Mouse (Mus musculus): ENCODE measurements around the gene Gm29609. TPM values are rescaled to one million over a fixed set of nuclear protein-coding genes. Genes with fewer than 3 reads are reported as not detected.

Gene Gm29609
- polyA plus RNA-seq, 1 experiment from 2014 or later: 1.4 TPM

DNA sequence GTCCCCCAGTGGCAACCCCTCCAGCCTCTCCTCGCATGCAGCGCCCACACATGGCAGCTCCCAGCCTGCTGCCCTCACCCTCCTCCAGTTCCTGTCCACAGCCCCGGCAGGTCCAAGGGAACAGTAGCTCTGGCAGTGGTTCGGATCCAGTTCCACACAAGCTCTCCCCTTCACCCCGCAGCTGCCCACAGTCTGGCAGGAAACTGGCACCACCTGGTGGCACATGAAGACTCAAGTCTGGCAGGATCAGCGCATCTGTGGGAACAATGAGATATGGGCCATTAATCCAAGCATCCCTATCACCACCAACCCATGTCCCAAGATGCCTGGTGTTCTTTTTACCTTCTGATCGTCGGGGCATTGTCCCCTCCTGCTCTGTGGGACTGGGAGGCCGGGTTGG lies 20.2 kb upstream of the Gm29609 start:
- no peak overlapping the region for H3K27ac ChIP-seq (ENCODE audit: low read depth, low read length)
- no peak overlapping the region for H3K4me2 ChIP-seq (replicated peaks; ENCODE audit: low read depth, low read length)
- peak overlapping the region; percentile 81; the same call in 1 of the 2 replicates for H3K4me3 ChIP-seq (ENCODE audit: low read depth, low read length)
- 94% methylated on average over 9 of the region's 9 CpGs for WGBS
- peaks cover 5% of the 10 kb centered on the region; the same call in 1 of the 2 replicates for H3K4me1 ChIP-seq (replicated peaks; ENCODE audit: control insufficient read depth, insufficient read depth, low read length)
- H3K9me3 ChIP-seq (ENCODE audit: control insufficient read depth, low read length): peaks cover 5% of the 10 kb centered on the region
- no peaks in the 10 kb centered on the region for H3K27me3 ChIP-seq (ENCODE audit: control insufficient read depth, insufficient read depth, low read length)
- DNase-seq (ENCODE audit: low spot score): no peak
- H3K9ac ChIP-seq (ENCODE audit: low read depth, low read length): no peak overlapping the region
- peaks cover 21% of the 10 kb centered on the region for H3K36me3 ChIP-seq (ENCODE audit: control insufficient read depth, insufficient read depth, low read length)
- no peak for ATAC-seq (ENCODE audit: low FRiP score)

DNA sequence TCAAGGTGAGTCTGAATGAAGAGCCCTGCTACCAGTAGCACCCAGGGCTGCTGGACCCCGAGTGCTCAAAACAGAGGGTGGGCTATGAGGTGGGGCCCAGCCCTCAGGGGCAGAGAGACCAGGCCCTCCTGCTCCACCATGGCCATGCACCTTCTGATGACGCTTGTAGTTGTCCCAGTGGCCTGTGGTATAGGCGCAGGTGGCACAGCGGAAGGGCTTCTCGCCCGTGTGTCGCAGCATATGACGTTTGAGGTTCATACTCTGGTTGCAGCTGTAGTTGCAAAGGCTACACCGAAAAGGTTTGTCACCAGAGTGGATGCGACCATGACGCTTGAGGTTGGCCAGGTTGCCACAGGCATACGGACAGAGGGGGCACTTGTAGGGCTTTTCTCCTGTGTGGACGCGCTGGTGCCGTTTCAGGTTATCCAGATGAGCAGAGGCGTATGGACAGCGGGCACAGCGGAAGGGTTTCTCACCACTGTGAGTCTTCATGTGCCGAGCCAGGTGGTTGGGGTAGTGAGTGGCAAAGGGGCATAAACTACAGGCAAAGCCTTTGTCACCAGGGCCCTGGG lies 19.7 kb upstream of the Gm29609 start:
- H3K27ac ChIP-seq (ENCODE audit: low read depth, low read length): no peak overlapping the region
- H3K36me3 ChIP-seq (ENCODE audit: control insufficient read depth, insufficient read depth, low read length): peaks cover 23% of the 10 kb centered on the region
- H3K27me3 ChIP-seq (ENCODE audit: control insufficient read depth, insufficient read depth, low read length): no peaks in the 10 kb centered on the region
- H3K4me1 ChIP-seq (replicated peaks; ENCODE audit: control insufficient read depth, insufficient read depth, low read length): peaks cover 5% of the 10 kb centered on the region; the same call in 1 of the 2 replicates
- H3K9ac ChIP-seq (ENCODE audit: low read depth, low read length): no peak overlapping the region
- no peak for ATAC-seq (ENCODE audit: low FRiP score)
- no peak for DNase-seq (ENCODE audit: low spot score)
- H3K4me2 ChIP-seq (replicated peaks; ENCODE audit: low read depth, low read length): no peak overlapping the region
- WGBS: 92% methylated on average over 19 of the region's 19 CpGs
- H3K9me3 ChIP-seq (ENCODE audit: control insufficient read depth, low read length): peaks cover 5% of the 10 kb centered on the region
- no peak overlapping the region for H3K4me3 ChIP-seq (ENCODE audit: low read depth, low read length)

GRCm38 (mm10) chr5:31198616-31199320 lies 19.1 kb upstream of the Gm29609 start:
- H3K27ac ChIP-seq (ENCODE audit: low read depth, low read length): no peak overlapping the region
- ATAC-seq (ENCODE audit: low FRiP score) (no peak), DNase-seq (ENCODE audit: low spot score) (no peak)
- no peak overlapping the region for H3K9ac ChIP-seq (ENCODE audit: low read depth, low read length)
- H3K36me3 ChIP-seq (ENCODE audit: control insufficient read depth, insufficient read depth, low read length): peaks cover 23% of the 10 kb centered on the region
- peaks cover 8% of the 10 kb centered on the region for H3K4me1 ChIP-seq (replicated peaks; ENCODE audit: control insufficient read depth, insufficient read depth, low read length)
- H3K4me3 ChIP-seq (ENCODE audit: low read depth, low read length): no peak overlapping the region
- peaks cover 5% of the 10 kb centered on the region for H3K9me3 ChIP-seq (ENCODE audit: control insufficient read depth, low read length)
- H3K27me3 ChIP-seq (ENCODE audit: control insufficient read depth, insufficient read depth, low read length): no peaks in the 10 kb centered on the region
- 85% methylated on average over 5 of the region's 5 CpGs for WGBS
- no peak overlapping the region for H3K4me2 ChIP-seq (replicated peaks; ENCODE audit: low read depth, low read length)

- Histone ChIP-seq H3K4me2 (replicated peaks; ENCODE audit: low read depth, low read length) (no peak overlapping the region), H3K36me3 (ENCODE audit: control insufficient read depth, insufficient read depth, low read length) (peaks cover 23% of the 10 kb centered on the region), H3K9ac (ENCODE audit: low read depth, low read length) (no peak overlapping the region), H3K9me3 (ENCODE audit: control insufficient read depth, low read length) (peaks cover 5% of the 10 kb centered on the region), H3K4me1 (replicated peaks; ENCODE audit: control insufficient read depth, insufficient read depth, low read length) (peaks cover 8% of the 10 kb centered on the region), H3K27me3 (ENCODE audit: control insufficient read depth, insufficient read depth, low read length) (no peaks in the 10 kb centered on the region), H3K27ac (ENCODE audit: low read depth, low read length) (no peak overlapping the region), H3K4me3 (ENCODE audit: low read depth, low read length) (no peak overlapping the region)
- 80% methylated on average over 9 of the region's 9 CpGs for WGBS
- DNase-seq (ENCODE audit: low spot score) (no peak), ATAC-seq (ENCODE audit: low FRiP score) (no peak)
Observed at GRCm38 (mm10) chr5:31198170-31198569, 18.5 kb upstream of the Gm29609 start.

DNA sequence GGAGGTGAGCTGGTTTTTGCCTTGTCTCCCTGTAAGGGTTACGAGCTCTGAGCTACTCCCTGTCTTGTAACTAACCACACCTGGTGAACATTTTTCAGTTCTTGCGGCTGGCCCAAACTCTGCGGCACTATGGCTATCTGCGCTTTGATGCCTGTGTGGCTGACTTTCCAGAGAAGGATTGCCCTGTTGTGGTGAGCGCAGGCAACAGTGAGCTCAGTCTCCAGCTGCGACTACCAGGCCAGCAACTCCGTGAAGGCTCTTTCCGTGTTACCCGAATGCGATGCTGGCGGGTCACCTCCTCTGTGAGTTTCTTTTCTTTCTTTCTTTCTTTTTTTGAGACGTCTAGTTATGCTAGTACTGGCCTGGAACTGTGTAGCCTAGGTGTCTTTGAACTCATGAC lies 17.4 kb upstream of the Gm29609 start:
- DNase-seq (ENCODE audit: low spot score) (no peak), ATAC-seq (ENCODE audit: low FRiP score) (no peak)
- Histone ChIP-seq H3K4me3 (ENCODE audit: low read depth, low read length) (no peak overlapping the region), H3K9ac (ENCODE audit: low read depth, low read length) (no peak overlapping the region), H3K4me2 (replicated peaks; ENCODE audit: low read depth, low read length) (no peak overlapping the region), H3K27ac (ENCODE audit: low read depth, low read length) (no peak overlapping the region), H3K27me3 (ENCODE audit: control insufficient read depth, insufficient read depth, low read length) (no peaks in the 10 kb centered on the region), H3K4me1 (replicated peaks; ENCODE audit: control insufficient read depth, insufficient read depth, low read length) (peaks cover 8% of the 10 kb centered on the region), H3K36me3 (ENCODE audit: control insufficient read depth, insufficient read depth, low read length) (peaks cover 21% of the 10 kb centered on the region), H3K9me3 (ENCODE audit: control insufficient read depth, low read length) (peaks cover 5% of the 10 kb centered on the region)
- 95% methylated on average over 12 of the region's 12 CpGs for WGBS

- no peak for ATAC-seq (ENCODE audit: low FRiP score)
- H3K27ac ChIP-seq (ENCODE audit: low read depth, low read length): no peak overlapping the region
- no peak for DNase-seq (ENCODE audit: low spot score)
- peaks cover 21% of the 10 kb centered on the region for H3K36me3 ChIP-seq (ENCODE audit: control insufficient read depth, insufficient read depth, low read length)
- no peak overlapping the region for H3K4me3 ChIP-seq (ENCODE audit: low read depth, low read length)
- no peak overlapping the region for H3K4me2 ChIP-seq (replicated peaks; ENCODE audit: low read depth, low read length)
- peaks cover 11% of the 10 kb centered on the region for H3K4me1 ChIP-seq (replicated peaks; ENCODE audit: control insufficient read depth, insufficient read depth, low read length)
- peaks cover 5% of the 10 kb centered on the region for H3K9me3 ChIP-seq (ENCODE audit: control insufficient read depth, low read length)
- WGBS: 94% methylated on average over 10 of the region's 10 CpGs
- no peaks in the 10 kb centered on the region for H3K27me3 ChIP-seq (ENCODE audit: control insufficient read depth, insufficient read depth, low read length)
- no peak overlapping the region for H3K9ac ChIP-seq (ENCODE audit: low read depth, low read length)
Observed at GRCm38 (mm10) chr5:31196207-31196606, 16.5 kb upstream of the Gm29609 start.

DNA sequence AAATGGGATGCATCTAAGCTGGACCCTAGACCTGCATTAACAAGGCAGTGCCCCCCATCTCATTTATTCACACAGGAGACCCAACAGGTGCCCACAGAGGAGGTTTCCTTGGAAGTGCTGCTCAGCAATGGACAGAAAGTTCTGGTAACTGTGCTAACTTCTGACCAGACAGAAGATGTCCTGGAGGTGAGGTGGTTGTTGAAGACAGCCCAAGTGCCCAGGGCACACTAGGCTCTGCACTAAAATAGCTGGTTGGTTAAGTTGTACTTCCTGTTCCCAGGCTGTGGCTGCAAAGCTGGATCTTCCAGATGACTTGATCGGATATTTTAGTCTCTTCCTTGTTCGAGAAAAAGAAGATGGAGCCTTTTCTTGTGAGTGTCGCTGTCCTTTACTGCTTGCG lies 16.0 kb upstream of the Gm29609 start:
- Histone ChIP-seq H3K4me2 (replicated peaks; ENCODE audit: low read depth, low read length) (no peak overlapping the region), H3K4me1 (replicated peaks; ENCODE audit: control insufficient read depth, insufficient read depth, low read length) (peaks cover 11% of the 10 kb centered on the region), H3K9ac (ENCODE audit: low read depth, low read length) (no peak overlapping the region), H3K27ac (ENCODE audit: low read depth, low read length) (no peak overlapping the region), H3K27me3 (ENCODE audit: control insufficient read depth, insufficient read depth, low read length) (no peaks in the 10 kb centered on the region), H3K9me3 (ENCODE audit: control insufficient read depth, low read length) (peaks cover 5% of the 10 kb centered on the region), H3K36me3 (ENCODE audit: control insufficient read depth, insufficient read depth, low read length) (peaks cover 21% of the 10 kb centered on the region), H3K4me3 (ENCODE audit: low read depth, low read length) (no peak overlapping the region)
- DNase-seq (ENCODE audit: low spot score) (no peak), ATAC-seq (ENCODE audit: low FRiP score) (no peak)
- WGBS: 96% methylated on average over 4 of the region's 4 CpGs

DNA sequence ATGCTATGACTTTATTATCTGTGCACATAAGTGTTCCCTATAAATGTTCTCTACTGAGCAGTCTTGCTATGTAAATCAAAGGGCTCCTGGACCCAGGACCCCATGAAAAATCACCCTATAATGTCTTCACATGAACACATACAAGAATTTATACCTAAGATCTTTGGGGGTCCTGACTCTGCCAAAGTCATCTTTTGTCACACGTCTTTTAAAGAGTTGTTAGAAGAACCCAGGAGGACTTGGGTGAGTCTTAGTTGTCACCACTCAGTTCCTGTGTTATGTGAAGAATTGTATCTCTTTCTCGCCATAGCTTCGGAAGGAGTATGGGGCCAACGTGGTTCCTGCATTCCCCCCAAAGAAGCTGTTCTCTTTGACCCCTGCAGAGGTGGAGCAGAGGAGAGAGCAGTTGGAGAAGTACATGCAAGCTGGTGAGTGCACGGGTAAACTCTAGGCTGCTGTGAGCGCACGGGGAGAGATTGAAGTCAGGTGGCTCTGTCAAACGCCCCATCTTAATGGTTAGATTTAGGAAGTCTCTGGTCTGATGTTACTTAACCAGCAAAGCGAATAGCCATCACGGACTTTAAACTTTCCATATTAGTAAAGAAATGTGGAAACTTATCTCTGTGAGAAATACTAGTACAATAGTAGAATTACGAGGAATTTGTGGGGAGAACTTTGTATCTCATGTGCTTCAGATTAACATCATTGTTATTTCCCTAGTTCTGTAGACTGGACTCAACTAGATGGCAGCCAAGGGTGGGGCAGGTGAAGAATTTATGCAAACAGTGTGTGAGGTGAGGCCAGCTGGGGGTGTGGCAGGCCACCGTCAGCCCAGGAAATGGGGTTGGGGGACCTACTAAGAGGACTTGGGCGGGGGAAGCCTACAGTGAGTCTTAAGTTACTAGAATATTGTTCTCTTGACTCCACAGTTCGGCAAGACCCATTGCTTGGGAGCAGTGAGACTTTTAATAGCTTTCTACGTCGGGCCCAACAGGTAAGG lies 15.1 kb upstream of the Gm29609 start:
- no peaks in the 10 kb centered on the region for H3K27me3 ChIP-seq (ENCODE audit: control insufficient read depth, insufficient read depth, low read length)
- DNase-seq (ENCODE audit: low spot score) (no peak), ATAC-seq (ENCODE audit: low FRiP score) (no peak)
- no peak overlapping the region for H3K27ac ChIP-seq (ENCODE audit: low read depth, low read length)
- H3K9me3 ChIP-seq (ENCODE audit: control insufficient read depth, low read length): no peaks in the 10 kb centered on the region
- H3K4me1 ChIP-seq (replicated peaks; ENCODE audit: control insufficient read depth, insufficient read depth, low read length): peaks cover 7% of the 10 kb centered on the region
- no peak overlapping the region for H3K9ac ChIP-seq (ENCODE audit: low read depth, low read length)
- peak overlapping the region; percentile 93; the same call in 1 of the 2 replicates for H3K4me3 ChIP-seq (ENCODE audit: low read depth, low read length)
- H3K4me2 ChIP-seq (replicated peaks; ENCODE audit: low read depth, low read length): no peak overlapping the region; the same call in 1 of the 2 replicates
- H3K36me3 ChIP-seq (ENCODE audit: control insufficient read depth, insufficient read depth, low read length): peaks cover 14% of the 10 kb centered on the region
- 94% methylated on average over 16 of the region's 16 CpGs for WGBS

Measured in hindbrain, embryonic 11.5 days (tissue).